Mouse (Mus musculus) layer of hippocampus, adult 2 months (tissue): ENCODE results near the gene Btbd11. TPM values are rescaled to one million over a fixed set of nuclear protein-coding genes. Genes with fewer than 3 reads are reported as not detected.
A peak's percentile ranks its signal among the peaks of the same experiment; 100 is the strongest.

ENCODE experiments used
- DNase-seq, 2 experiments: peaks; one replicate each; pipeline ENCODE4 v3.0.0; 2022; ENCODE audit warnings: low spot score in 2 of 2
- H3K27ac ChIP-seq: fragments of 200-600 bp; 2 replicates; pipeline ENCODE4 v1.8.1; 2022
- H3K4me3 ChIP-seq: fragments of 200-600 bp; 2 replicates; pipeline ENCODE4 v1.8.1; 2022; ENCODE audit warnings: mild to moderate bottlenecking
- CTCF ChIP-seq: fragments of 200-600 bp; conservative IDR thresholded peaks from 2 replicates; pipeline ENCODE4 v1.8.1; 2022; ENCODE audit warnings: antibody characterized with exemption, mild to moderate bottlenecking, moderate library complexity
- total RNA-seq, 2 experiments: library from RNA; stranded (reverse); gene quantifications; 2 replicates each; pipeline ENCODE4 v1.2.3; 2021

Gene Btbd11
- total RNA-seq, 2 experiments from 2014 or later, result 19.6 to 20.1 TPM

DNA sequence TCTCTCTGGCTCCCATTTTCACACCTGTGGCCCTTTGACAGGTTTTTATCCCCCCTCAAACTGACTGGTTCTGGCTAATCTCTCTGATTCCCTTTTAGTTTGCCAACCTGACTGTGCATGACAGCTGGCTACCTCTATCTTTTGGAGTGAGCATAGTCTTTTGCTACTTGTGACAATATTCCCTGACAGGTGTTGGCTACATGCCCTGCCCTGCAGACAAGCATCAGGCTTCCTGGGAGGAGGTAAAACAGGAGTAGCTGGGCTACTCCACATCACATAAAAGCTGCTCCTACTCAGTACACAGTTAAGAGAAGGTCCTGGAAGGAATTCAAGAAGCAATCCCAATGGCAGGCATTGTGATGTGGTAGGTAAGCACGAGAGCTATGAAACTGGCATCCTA, 60.1 kb downstream of the Btbd11 start:
- TF ChIP-seq CTCF, result no peak
- H3K4me3 ChIP-seq, result no peak overlapping the region
- DNase-seq, result no peak
- no peak overlapping the region for H3K27ac ChIP-seq

DNA sequence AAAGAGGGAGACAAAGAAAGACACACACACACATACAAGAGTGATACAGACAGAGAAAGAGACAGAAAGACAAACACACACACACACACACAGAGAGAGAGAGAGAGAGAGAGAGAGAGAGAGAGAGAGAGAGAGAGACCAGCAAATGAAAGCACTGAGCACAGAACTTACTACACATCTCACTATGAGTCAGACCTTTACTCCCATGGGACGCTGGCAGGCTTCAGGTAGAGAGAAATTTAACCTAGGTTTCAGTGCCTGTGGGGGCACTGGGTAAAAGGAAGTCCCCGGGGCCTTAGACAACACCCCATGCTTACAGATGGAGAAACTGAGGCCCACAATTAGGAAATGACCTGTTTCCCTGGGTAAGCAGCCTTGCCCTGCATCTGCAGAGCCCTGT, 61.3 kb downstream of the Btbd11 start:
- no peak for DNase-seq
- Histone ChIP-seq H3K4me3 (no peak overlapping the region), H3K27ac (no peak overlapping the region)
- no peak for TF ChIP-seq CTCF

DNA sequence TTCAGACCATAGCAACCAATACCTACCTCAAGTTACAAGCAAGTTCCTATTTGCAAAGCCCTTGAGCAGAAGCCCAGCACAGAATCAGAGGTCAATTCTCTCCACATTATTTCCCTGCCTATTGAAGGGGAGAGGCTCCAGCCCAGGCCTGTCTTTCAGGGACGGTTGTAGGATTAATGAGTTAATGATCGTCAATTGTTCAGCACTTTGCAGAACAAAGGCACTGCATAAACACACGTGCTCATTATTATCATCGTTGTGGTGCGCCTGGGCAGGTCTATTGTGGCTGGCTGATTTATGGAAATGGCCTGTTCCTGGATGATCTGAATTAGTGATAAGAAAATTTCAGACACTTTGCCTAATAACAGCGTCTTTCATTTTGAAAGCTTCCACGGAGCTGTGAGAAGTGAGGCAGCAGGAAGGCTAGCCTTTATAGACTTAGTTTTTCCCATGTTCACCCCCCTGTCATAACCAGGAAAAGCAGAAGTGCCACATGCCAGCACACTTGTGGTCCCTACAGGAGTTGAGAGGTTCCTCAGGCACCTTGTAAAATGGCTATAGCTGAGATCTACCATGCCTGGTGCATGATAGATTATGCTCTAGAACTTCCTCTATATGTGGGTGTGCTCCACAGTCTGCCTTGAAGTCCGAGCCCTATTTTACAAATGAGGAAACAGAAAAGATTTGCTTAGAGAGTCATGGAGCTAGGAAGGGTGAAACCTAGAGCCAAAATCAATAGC, 65.2 kb downstream of the Btbd11 start:
- no peak for DNase-seq
- TF ChIP-seq CTCF, result no peak
- no peak overlapping the region for H3K27ac ChIP-seq
- H3K4me3 ChIP-seq, result no peak overlapping the region

DNA sequence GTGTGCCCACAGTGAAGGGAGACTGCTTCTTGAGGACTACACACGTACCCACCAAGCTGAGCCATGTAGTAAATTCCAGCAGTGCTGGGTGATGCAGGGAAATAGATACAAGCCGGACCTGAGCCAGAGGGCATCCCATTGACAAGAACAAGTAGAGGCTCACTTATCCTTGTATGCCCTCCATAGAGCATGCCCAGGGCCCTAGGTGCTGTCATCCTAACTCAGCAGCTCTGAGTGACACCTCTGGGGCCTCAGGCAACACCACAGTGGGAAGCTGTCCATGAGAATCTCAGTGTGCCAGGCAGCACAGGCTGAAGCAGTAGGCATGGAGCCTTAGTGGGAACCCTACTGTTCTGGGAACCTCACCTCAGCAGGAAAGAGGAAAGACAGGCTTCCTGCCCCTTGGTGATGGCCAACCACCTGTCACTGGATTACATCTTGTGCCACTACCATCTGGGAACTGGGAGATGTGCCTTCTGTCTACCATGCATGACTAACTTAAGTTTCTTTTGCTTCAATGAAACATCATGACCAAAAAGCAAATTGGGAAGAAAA, 66.7 kb downstream of the Btbd11 start:
- no peak for DNase-seq
- no peak for TF ChIP-seq CTCF
- Histone ChIP-seq H3K4me3 (no peak overlapping the region), H3K27ac (no peak overlapping the region)

DNA sequence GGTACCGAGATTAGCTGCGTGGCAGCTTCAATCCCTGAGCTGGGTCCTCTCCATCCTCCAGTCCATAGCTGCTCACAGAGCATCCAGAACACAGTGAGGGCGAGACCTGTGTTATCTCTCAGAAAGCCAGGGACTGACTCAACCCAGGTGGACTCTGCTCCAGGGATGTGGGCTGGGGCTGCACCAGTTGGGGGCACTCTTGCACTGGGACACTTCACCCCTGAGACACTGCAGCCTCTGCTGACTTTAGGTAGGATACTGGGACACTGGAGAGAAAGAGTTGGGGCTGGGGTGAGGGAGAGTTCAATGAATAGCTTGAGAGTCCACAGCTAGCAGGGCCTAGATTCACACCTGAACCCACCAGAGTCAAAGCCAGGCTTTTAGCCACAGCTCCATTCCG, 69.4 kb downstream of the Btbd11 start:
- no peak for DNase-seq
- peak; percentile 33; the same call in 1 of the 2 replicates for TF ChIP-seq CTCF
- Histone ChIP-seq H3K4me3 (no peak overlapping the region), H3K27ac (no peak overlapping the region)

DNA sequence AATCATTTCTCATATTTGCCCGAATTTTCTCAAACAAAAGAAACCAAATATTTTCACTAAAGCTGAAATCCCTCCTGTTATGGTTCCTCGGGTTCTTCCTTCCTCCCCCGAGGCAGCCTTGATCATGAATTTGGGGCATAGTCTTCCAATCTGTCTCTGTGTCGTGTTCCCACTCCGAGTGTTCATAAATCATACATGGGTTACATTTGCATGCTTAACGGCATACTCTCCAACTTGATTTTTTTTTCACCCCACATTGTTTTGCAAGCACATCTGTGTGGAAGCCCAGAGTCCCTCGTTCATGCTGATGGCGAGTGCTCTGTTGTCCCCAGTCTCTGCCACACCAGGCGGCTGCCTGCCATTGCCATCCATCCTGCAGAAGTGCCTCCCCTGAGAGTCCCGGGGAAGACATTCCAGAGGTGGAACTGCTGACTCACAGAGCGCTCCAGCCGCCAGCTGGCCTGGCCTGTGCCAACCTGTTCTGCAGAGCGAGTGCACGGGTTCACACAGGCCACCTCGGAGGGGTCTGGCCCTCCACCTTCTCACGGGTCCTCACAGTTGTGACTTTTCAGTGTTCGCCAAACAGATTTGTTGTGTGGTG, 72.2 kb downstream of the Btbd11 start:
- Histone ChIP-seq H3K4me3 (no peak overlapping the region), H3K27ac (no peak overlapping the region)
- no peak for DNase-seq
- TF ChIP-seq CTCF, result no peak

DNA sequence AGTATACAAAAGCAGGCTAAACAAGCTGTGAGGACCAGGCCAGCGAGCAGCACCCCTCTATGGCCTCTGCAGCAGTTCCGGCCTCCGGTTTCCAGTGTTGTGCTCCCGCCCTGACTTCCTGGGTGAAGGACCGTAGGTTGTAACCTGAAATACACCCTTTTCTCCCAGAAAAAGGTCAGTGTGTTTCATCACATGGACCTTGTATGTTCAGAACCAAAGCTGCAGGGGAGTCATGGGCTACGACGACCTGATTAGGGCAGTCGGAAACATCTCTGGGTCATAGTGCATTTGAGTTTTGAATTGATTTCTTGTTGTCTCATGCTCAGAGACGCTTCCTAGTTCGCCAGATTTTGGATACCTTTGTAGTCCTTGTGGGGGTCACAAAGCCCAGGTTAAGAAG, 74.1 kb downstream of the Btbd11 start:
- DNase-seq, result no peak
- no peak overlapping the region for H3K27ac ChIP-seq
- no peak for TF ChIP-seq CTCF

DNA sequence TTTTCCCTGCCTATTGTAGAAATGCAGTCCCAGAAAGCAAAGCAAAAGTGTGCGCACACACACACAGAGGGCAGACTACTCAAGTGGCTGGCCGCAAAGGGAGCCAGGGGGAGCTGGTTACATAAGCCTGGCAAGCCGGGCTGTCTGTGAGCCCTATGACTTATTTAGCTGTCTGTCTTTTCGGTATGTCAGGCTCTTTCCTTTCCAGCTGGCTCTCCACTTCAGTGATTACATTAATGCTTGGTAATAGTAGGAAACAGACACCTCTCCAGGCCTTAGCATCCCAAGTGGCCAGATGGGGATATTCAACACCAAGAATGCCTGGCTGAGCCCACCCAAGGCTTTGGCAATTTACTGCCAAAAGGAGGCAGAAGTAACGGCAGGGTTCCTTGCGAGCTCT, 77.5 kb downstream of the Btbd11 start:
- no peak overlapping the region for H3K4me3 ChIP-seq
- no peak overlapping the region for H3K27ac ChIP-seq
- TF ChIP-seq CTCF, result no peak
- DNase-seq, result no peak

More for the DNA sequence above, 74.1 kb downstream of the Btbd11 start:
- H3K4me3 ChIP-seq, result no peak overlapping the region

DNA sequence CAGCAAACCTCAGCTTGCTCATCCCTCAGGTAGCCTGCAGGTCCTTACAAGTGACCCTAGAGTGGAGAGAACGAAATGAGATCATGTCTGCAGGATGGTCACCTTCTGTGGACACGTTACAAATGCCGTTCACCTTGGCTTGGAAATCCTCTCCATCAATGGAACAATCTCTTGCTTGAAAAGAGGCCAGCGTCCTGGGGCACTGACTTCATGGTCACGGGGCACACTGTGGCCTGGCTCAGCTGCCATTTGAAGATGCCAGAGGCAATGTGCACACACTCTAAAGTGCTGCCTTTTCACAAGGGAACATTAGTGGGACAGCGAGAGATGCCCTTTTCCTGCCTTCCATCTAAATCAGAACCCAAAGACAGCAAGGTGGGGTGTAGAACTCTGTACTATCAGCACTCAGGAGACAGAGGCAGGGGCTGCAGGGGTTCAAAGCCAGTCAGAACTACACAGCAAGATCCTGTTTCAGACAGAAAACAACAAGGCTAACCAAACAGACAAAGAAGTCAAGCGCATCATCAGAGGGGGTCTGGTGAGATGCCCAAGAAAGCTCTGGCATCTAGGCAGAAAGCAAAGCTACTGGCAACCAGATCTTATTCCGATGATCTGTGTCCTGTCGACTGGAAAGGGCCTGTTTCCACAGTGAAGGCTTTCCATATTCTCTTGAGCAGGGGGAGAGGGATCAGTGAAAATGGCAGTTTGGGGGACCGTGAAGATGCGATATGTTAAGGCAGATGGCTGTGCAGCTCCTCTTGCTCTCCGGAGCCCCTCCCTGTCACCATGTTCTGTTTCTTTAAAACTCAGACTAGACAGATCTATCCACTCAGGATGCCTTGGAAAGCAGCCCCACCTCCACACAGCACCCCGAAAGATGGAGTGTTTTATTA, 79.1 kb downstream of the Btbd11 start:
- no peak for TF ChIP-seq CTCF
- Histone ChIP-seq H3K27ac (no peak overlapping the region), H3K4me3 (no peak overlapping the region)
- no peak for DNase-seq

DNA sequence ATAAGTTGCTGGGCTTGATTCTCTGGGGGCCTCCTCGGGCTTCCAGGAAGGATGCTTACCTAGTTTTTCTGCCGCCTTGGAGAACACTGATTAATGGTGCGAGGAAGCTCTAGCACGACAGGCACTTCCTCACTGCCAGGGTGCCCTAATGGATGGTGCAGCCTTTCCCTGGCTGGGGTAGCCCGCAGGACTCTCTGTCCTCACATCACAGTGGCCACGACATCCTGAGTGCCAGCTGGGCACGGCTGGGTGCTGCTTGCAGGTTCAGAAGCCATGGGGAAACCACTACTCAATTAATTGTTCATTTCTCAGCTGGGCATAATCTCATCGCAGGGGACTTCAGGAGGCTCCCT, 79.8 kb downstream of the Btbd11 start:
- DNase-seq, result no peak
- H3K4me3 ChIP-seq, result no peak overlapping the region
- H3K27ac ChIP-seq, result no peak overlapping the region
- no peak for TF ChIP-seq CTCF

DNA sequence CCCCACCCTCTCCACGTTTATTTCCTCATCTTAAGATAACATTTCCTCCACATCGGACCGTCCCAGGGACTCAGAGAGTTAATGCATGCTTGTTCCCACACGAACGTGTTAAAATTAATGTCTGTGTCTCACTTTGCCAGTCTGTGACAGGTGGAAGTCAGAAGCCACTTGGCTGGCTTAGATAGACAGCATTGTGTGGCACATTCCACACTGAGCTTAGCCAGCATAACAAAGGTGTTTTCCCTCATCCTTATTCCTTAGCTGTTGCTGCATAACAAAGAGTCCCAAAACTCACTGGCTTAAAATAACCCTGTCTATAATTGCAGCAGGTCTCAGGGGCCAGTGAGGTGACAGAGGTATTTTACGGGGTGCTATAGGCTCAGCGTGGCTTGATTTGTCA, 80.8 kb downstream of the Btbd11 start:
- DNase-seq, result no peak
- no peak overlapping the region for H3K27ac ChIP-seq
- H3K4me3 ChIP-seq, result no peak overlapping the region
- no peak for TF ChIP-seq CTCF

DNA sequence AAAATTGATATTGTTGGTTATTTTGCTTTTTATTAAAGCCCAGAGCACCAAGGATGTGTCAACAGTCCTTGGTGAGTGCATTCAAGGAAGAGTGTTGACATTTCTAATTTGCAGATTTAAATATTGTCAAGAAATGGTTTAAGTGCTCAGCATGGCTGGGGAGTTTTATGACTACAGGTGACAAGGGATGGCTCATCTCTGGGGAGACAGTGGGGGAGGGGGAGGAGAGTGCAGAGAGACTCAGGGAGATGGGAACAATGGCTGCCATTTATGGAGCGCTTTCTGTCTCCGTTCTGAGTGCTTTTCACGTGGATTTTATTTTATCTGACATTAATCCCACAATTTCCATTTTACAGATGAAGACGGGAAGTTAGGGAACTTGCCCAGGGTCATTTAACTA, 81.9 kb downstream of the Btbd11 start:
- no peak for DNase-seq
- Histone ChIP-seq H3K27ac (no peak overlapping the region), H3K4me3 (no peak overlapping the region)
- TF ChIP-seq CTCF, result no peak

DNA sequence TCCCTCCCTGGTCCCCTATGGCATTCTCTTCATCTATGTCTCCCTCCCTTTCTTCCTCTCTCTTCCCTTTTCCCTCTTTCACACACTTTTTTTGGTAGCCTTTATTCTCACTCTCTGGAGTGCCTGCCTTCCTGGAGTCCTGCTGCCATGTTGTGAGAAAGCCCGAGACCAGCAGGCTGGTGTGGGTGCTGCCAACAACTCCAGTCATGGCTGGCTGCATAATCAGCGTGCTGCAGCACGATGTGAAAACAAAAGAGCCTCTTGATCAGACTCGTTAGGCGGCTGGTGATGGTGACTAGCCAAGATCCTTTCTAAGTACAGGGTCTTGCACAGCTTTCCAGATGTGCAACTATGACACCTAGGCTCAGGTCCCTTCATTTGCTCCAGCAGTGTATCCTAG, 82.7 kb downstream of the Btbd11 start:
- TF ChIP-seq CTCF, result no peak
- no peak for DNase-seq

More for the DNA sequence above, 82.7 kb downstream of the Btbd11 start:
- Histone ChIP-seq H3K4me3 (no peak overlapping the region), H3K27ac (no peak overlapping the region)
